Mouse (Mus musculus) C2C12 (cell line): ENCODE measurements around the gene Nufip1. TPM values are rescaled to one million over a fixed set of nuclear protein-coding genes. Genes with fewer than 3 reads are reported as not detected.

ENCODE experiments used
- H3K27me3 ChIP-seq: one replicate; pipeline ENCODE4 v1.6.1; 2011; ENCODE audit not compliant: control insufficient read depth, insufficient read depth, insufficient read length
- H3K36me3 ChIP-seq: one replicate; pipeline ENCODE4 v1.6.1; 2011; ENCODE audit not compliant: control insufficient read depth, insufficient read depth
- H3K4me3 ChIP-seq: one replicate; pipeline ENCODE4 v1.5.1; 2011; ENCODE audit warnings: mild to moderate bottlenecking, control low read depth; ENCODE audit not compliant: poor library complexity, insufficient read depth, severe bottlenecking
- H3K79me2 ChIP-seq: one replicate; pipeline ENCODE4 v1.6.1; 2011; ENCODE audit not compliant: control insufficient read depth, insufficient read depth
- H3K79me3 ChIP-seq: one replicate; pipeline ENCODE4 v1.6.1; 2011; ENCODE audit warnings: low read depth, control low read depth
- H3ac ChIP-seq: one replicate; pipeline ENCODE3; 2011; ENCODE audit warnings: low read depth; ENCODE audit not compliant: control insufficient read depth, insufficient read length
- CEBPB ChIP-seq: IDR thresholded peaks from one replicate; pipeline ENCODE4 v1.6.1; 2011; ENCODE audit warnings: low read depth, mild to moderate bottlenecking, control low read depth, moderate library complexity
- CTCF ChIP-seq: IDR thresholded peaks from one replicate; pipeline ENCODE4 v1.5.1; 2011; ENCODE audit not compliant: control insufficient read depth, insufficient read depth, insufficient read length
- FOSL1 ChIP-seq: IDR thresholded peaks from one replicate; pipeline ENCODE4 v1.8.0; 2011; ENCODE audit warnings: mild to moderate bottlenecking, low read length; ENCODE audit not compliant: poor library complexity, insufficient read depth, severe bottlenecking
- MAX ChIP-seq: IDR thresholded peaks from one replicate; pipeline ENCODE4 v1.6.1; 2011; ENCODE audit warnings: mild to moderate bottlenecking, control low read depth
- MYOD1 ChIP-seq: IDR thresholded peaks from one replicate; pipeline ENCODE4 v1.6.1; 2011; ENCODE audit warnings: low read depth; ENCODE audit not compliant: control insufficient read depth, insufficient read length
- MYOG ChIP-seq: IDR thresholded peaks from one replicate; pipeline ENCODE4 v1.6.1; 2011; ENCODE audit not compliant: control insufficient read depth, insufficient read length; ENCODE audit errors: extremely low read depth
- USF1 ChIP-seq: IDR thresholded peaks from one replicate; pipeline ENCODE4 v1.6.1; 2011; ENCODE audit warnings: low read depth, mild to moderate bottlenecking, control low read depth, moderate library complexity
- polyA plus RNA-seq: library from polyadenylated mRNA; unstranded; fragments of >200 nt; fragmentation: generic; extraction: Trizol; gene quantifications from one replicate; pipeline ENCODE4 v1.2.1, GENCODE M21; 2012; ENCODE audit warnings: missing spikeins

The Nufip1 gene
- polyA plus RNA-seq, 1 experiment: 8.1 TPM

DNA sequence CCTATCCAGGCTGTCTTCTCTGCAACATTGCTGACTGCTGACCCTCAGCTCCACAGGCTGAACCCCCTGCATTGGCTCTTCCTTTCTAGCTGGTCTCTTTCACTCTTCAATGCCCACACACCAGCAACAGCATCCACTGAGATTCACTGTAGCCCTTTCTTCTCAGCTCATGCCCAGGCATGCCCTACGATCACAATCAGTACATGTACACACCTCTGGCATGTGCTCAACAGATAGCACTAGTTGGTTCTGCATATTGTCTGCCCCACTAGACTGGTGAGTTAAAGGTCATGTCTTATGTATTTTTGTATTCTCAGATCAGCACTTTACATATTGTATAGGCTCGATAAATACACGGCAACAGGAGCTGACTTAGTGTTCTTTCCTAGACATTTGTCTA is 26.5 kb upstream of the Nufip1 start:
- H3ac ChIP-seq: no peak overlapping the region
- TF ChIP-seq FOSL1: no peak
- H3K79me3 ChIP-seq: no peaks in the 10 kb centered on the region
- no peak overlapping the region for H3K4me3 ChIP-seq
- no peaks in the 10 kb centered on the region for H3K79me2 ChIP-seq
- H3K36me3 ChIP-seq: no peaks in the 10 kb centered on the region
- no peaks in the 10 kb centered on the region for H3K27me3 ChIP-seq

DNA sequence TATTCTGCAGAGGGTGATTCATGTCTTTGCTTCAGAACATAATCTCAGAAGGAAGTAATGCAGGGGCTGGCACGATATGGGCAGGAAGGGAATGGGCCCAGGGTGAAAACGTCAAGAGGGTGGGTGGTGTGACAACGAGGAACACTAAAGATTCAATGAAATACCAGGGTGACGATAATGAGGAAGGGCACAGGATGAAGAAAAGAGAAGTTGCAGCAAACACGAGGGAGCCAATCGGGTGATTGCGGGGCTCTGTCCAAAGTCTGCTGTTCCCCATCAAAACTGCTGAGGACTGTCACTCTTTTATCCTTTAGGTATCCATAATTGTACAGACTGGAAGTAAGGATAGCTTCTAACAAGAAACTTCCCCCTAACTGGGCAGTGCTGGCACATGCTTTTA is 13.4 kb upstream of the Nufip1 start:
- H3K27me3 ChIP-seq: no peaks in the 10 kb centered on the region
- TF ChIP-seq CEBPB (no peak), FOSL1 (no peak), MAX (no peak), MYOG (no peak), CTCF (no peak), MYOD1 (no peak), USF1 (no peak)
- H3K79me2 ChIP-seq: no peaks in the 10 kb centered on the region
- H3K36me3 ChIP-seq: peaks cover 37% of the 10 kb centered on the region
- no peak overlapping the region for H3ac ChIP-seq
- H3K79me3 ChIP-seq: no peaks in the 10 kb centered on the region
- no peak overlapping the region for H3K4me3 ChIP-seq

DNA sequence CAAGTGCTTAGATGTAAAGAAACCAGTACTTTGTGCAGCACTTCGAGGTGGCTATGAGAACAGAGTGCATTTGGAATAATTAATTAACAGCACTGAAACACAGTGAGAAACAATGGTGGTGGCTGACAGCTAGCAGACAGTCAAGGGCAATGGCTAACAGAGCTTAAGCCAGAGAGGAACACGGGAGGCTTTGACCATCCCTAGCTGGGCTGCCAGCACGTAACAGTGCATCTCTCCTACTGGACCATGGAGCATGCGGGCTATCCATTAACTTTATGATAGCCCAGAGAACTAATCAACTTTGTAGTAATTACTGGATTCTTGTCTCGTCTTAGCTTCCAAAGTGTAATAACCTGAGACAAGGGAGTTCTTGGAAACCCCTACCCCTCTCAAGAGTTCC is 12.9 kb upstream of the Nufip1 start:
- H3K79me3 ChIP-seq: no peaks in the 10 kb centered on the region
- H3ac ChIP-seq: no peak overlapping the region
- H3K79me2 ChIP-seq: no peaks in the 10 kb centered on the region
- H3K4me3 ChIP-seq: no peak overlapping the region
- peaks cover 37% of the 10 kb centered on the region for H3K36me3 ChIP-seq
- H3K27me3 ChIP-seq: no peaks in the 10 kb centered on the region
- TF ChIP-seq MYOD1 (no peak), CTCF (no peak), MYOG (no peak), MAX (no peak)

DNA sequence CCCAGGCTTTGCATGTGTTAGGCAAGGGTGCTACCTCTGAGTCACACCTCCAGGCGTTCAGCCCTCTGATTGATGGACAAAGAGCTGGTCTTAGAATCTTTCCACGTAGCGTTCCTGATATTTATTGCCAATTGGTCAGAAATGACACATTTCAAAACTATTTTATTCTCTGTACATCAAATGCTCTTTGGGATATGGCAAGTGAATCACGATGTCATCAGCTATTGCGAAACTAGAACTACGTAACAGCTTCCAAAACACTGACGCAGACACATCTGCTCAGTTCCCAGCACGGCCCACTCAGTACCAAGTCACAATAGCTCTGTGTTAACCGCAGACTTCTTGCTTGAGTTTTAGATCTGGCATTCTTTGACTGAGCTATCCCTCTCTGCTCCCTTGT is 11.1 kb upstream of the Nufip1 start:
- H3K4me3 ChIP-seq: no peak overlapping the region
- no peaks in the 10 kb centered on the region for H3K27me3 ChIP-seq
- H3K36me3 ChIP-seq: peaks cover 38% of the 10 kb centered on the region
- no peaks in the 10 kb centered on the region for H3K79me3 ChIP-seq
- TF ChIP-seq MYOD1 (peak; percentile 22), MAX (no peak), CTCF (no peak), MYOG (no peak), CEBPB (peak; percentile 98), FOSL1 (peak; percentile 2), USF1 (no peak)
- H3K79me2 ChIP-seq: no peaks in the 10 kb centered on the region
- H3ac ChIP-seq: no peak overlapping the region

DNA sequence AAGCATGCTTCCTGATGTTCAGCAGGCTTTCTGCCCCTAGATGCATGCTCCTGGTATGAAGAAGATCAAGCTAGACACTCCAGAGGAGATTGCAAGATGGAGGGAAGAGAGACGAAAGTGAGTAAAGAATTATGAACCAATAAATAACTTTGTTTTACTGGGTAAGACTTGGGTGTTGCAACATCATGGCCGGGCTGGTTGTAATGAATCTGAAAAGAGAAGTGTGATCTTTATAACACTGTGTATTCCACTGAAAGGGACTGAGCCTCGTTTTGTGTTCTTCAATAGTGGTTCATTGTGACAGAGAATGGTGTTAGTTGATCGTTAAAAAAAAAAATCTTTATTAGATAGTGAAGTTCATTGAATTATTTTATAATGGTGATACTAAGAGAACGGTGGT is 5.1 kb downstream of the Nufip1 start:
- Histone ChIP-seq H3K79me2 (peaks cover 98% of the 10 kb centered on the region), H3K36me3 (peaks cover 71% of the 10 kb centered on the region)

DNA sequence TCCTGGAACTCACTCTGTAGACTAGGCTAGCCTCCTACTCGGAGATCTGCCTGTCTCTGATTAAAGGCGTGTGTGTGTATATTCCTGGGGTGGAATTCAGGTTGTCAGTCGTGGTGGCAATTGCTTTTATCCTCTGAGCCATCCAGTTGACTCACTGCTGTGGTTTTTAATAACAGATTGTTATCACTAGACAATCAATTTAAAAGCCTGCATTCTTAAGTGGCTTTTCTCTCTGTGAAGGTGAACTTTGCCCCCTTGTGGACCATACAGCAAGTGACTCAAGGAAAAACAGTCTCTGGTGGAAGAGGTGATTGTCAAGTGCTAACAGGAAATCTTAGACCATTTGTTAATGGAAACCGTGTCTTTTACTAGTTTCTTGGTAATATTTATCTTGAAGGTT is 8.3 kb downstream of the Nufip1 start:
- Histone ChIP-seq H3ac (no peak overlapping the region), H3K4me3 (no peak overlapping the region), H3K36me3 (peaks cover 89% of the 10 kb centered on the region), H3K79me2 (peaks cover 98% of the 10 kb centered on the region), H3K79me3 (peaks cover 31% of the 10 kb centered on the region), H3K27me3 (no peaks in the 10 kb centered on the region)
- TF ChIP-seq FOSL1 (no peak), MYOG (no peak), CEBPB (no peak), USF1 (no peak), MAX (no peak), CTCF (no peak), MYOD1 (no peak)

More for the DNA sequence above, 5.1 kb downstream of the Nufip1 start:
- no peak for TF ChIP-seq CEBPB
- no peak for TF ChIP-seq USF1
- no peak for TF ChIP-seq FOSL1
- TF ChIP-seq MYOG: no peak
- TF ChIP-seq MAX: no peak
- no peak for TF ChIP-seq CTCF
- no peak for TF ChIP-seq MYOD1
- Histone ChIP-seq H3K4me3 (no peak overlapping the region), H3K79me3 (peaks cover 40% of the 10 kb centered on the region), H3ac (no peak overlapping the region), H3K27me3 (no peaks in the 10 kb centered on the region)
